Comparison of ENCODE assay signal across 8 mouse cellular contexts in genomic region chr2:84742451-84743283, GRCm38 (mm10). TPM values are rescaled to one million over a fixed set of nuclear protein-coding genes. Genes with fewer than 3 reads are reported as not detected.
DNase-seq lines count a peak whose midpoint lies in the region; ATAC-seq lines count a peak whose summit lies in the region.

No protein-coding gene starts in this region.

- no peaks in the 10 kb centered on the region for H3K27me3 ChIP-seq in kidney, embryonic 14.5 days (ENCODE audit: control insufficient read depth, insufficient read depth, low read length)
- peaks cover 78% of the 10 kb centered on the region for H3K27me3 ChIP-seq in erythroblast, embryonic 14.5 days (ENCODE audit: control insufficient read depth)
- no peaks in the 10 kb centered on the region for H3K27me3 ChIP-seq in lung, embryonic 16.5 days (ENCODE audit: control insufficient read depth, insufficient read depth, low read depth, low read length)

- H3K4me3 ChIP-seq in kidney, embryonic 14.5 days (ENCODE audit: low read length) = peak overlapping the region; percentile 77
- peak overlapping the region; percentile 76 for H3K4me3 ChIP-seq in erythroblast, embryonic 14.5 days (replicated peaks)
- peak overlapping the region; percentile 78 for H3K4me3 ChIP-seq in lung, embryonic 16.5 days (ENCODE audit: low read length)

- H3K27ac ChIP-seq in kidney, embryonic 14.5 days (ENCODE audit: low read depth, low read length) = peak overlapping the region; percentile 99
- peak overlapping the region; percentile 99 for H3K27ac ChIP-seq in lung, embryonic 16.5 days (ENCODE audit: low read length)

- under 1% methylated on average over 25 of the region's 26 CpGs for WGBS in kidney, embryonic 14.5 days
- under 1% methylated on average over 26 of the region's 26 CpGs for WGBS in lung, embryonic 16.5 days

- peak overlapping the region; percentile 97 for H3K4me2 ChIP-seq in kidney, embryonic 14.5 days (replicated peaks; ENCODE audit: low read depth, low read length)
- H3K4me2 ChIP-seq in lung, embryonic 16.5 days (ENCODE audit: low read depth, low read length) = peak overlapping the region; percentile 85

- peak; percentile 82 for ATAC-seq in kidney, embryonic 14.5 days (ENCODE audit: low FRiP score, low TSS enrichment)
- ATAC-seq in lung, embryonic 16.5 days (ENCODE audit: low read depth) = peak; percentile 51
- ATAC-seq in inflammation-experienced regulatory T-cells, adult 6 months = no peak

- DNase-seq in kidney, adult 9 months = no peak
- DNase-seq in ZHBTc4 (ENCODE audit: low read depth, low spot score) = peak; percentile 98
- peak; percentile 89 for DNase-seq in hindlimb bud, embryonic 11.5 days (ENCODE audit: extremely low spot score, low read depth, low spot score)
- peak; percentile 95 for DNase-seq in retina, postnatal 1 day

- H3K9me3 ChIP-seq in kidney, embryonic 14.5 days (ENCODE audit: control insufficient read depth, low read length) = no peaks in the 10 kb centered on the region
- no peaks in the 10 kb centered on the region for H3K9me3 ChIP-seq in erythroblast, embryonic 14.5 days (ENCODE audit: control insufficient read depth, low read length)
- no peaks in the 10 kb centered on the region for H3K9me3 ChIP-seq in lung, embryonic 16.5 days (ENCODE audit: control insufficient read depth, low read length)

- peaks cover 18% of the 10 kb centered on the region for H3K36me3 ChIP-seq in kidney, embryonic 14.5 days (ENCODE audit: control insufficient read depth, insufficient read depth, low read length)
- H3K36me3 ChIP-seq in erythroblast, embryonic 14.5 days (ENCODE audit: control insufficient read depth) = peaks cover 52% of the 10 kb centered on the region
- H3K36me3 ChIP-seq in lung, embryonic 16.5 days (ENCODE audit: control insufficient read depth, insufficient read depth, low read length) = no peaks in the 10 kb centered on the region

- H3K9ac ChIP-seq in kidney, embryonic 14.5 days (ENCODE audit: low read depth, low read length) = peak overlapping the region; percentile 97
- peak overlapping the region; percentile 98 for H3K9ac ChIP-seq in lung, embryonic 16.5 days (ENCODE audit: low read length)

- peaks cover 45% of the 10 kb centered on the region for H3K4me1 ChIP-seq in kidney, embryonic 14.5 days (ENCODE audit: control insufficient read depth, insufficient read depth, low read length)
- H3K4me1 ChIP-seq in erythroblast, embryonic 14.5 days (ENCODE audit: control insufficient read depth) = peaks cover 85% of the 10 kb centered on the region
- H3K4me1 ChIP-seq in lung, embryonic 16.5 days (replicated peaks; ENCODE audit: control insufficient read depth, insufficient read depth, low read length) = peaks cover 44% of the 10 kb centered on the region

RNA-seq across cellular contexts. Expression of gene Gm19426, which starts 0.8 kb away (rescaled TPM):
- polyA plus RNA-seq in kidney, embryonic 14.5 days (2014; fragmentation: Nextera tagmentation; extraction: Ambion mirVana) = 5.6 and 14.9 TPM in 2 replicates
- polyA plus RNA-seq in erythroblast, embryonic 14.5 days (2012) = 0.10 and 0.76 TPM in 2 replicates
- 7.1 and 7.4 TPM in 2 replicates for polyA plus RNA-seq in lung, embryonic 16.5 days (2015; fragmentation: Nextera tagmentation; extraction: Ambion mirVana)
- polyA plus RNA-seq in inflammation-experienced regulatory T-cells, adult 6 months (2017; shearing (Covaris generic)) = not detected

RNA-seq across cellular contexts. Expression of gene Ypel4, which starts 8.8 kb away (rescaled TPM):
- 10.0 and 10.4 TPM in 2 replicates for polyA plus RNA-seq in kidney, embryonic 14.5 days (2014; fragmentation: Nextera tagmentation; extraction: Ambion mirVana)
- polyA plus RNA-seq in erythroblast, embryonic 14.5 days (2012) = 145 and 156 TPM in 2 replicates
- 5.2 and 6.9 TPM in 2 replicates for polyA plus RNA-seq in lung, embryonic 16.5 days (2015; fragmentation: Nextera tagmentation; extraction: Ambion mirVana)
- 1 to 10 TPM; 1.2 to 3.2 (median 2.2) TPM for polyA plus RNA-seq in inflammation-experienced regulatory T-cells, adult 6 months (2017; shearing (Covaris generic))

RNA-seq across cellular contexts. Expression of gene Clp1, which starts 15.5 kb away (rescaled TPM):
- 33.2 and 34.5 TPM in 2 replicates for polyA plus RNA-seq in kidney, embryonic 14.5 days (2014; fragmentation: Nextera tagmentation; extraction: Ambion mirVana)
- 0.18 and 0.22 TPM in 2 replicates for polyA plus RNA-seq in erythroblast, embryonic 14.5 days (2012)
- polyA plus RNA-seq in lung, embryonic 16.5 days (2015; fragmentation: Nextera tagmentation; extraction: Ambion mirVana) = 28.3 and 28.6 TPM in 2 replicates
- polyA plus RNA-seq in inflammation-experienced regulatory T-cells, adult 6 months (2017; shearing (Covaris generic)) = 10 to 100 TPM; 41.2 to 48.0 (median 44.5) TPM

RNA-seq across cellular contexts. Expression of gene Zdhhc5, which starts 27.7 kb away (rescaled TPM):
- 41.0 and 48.8 TPM in 2 replicates for polyA plus RNA-seq in kidney, embryonic 14.5 days (2014; fragmentation: Nextera tagmentation; extraction: Ambion mirVana)
- 5.5 and 5.9 TPM in 2 replicates for polyA plus RNA-seq in erythroblast, embryonic 14.5 days (2012)
- polyA plus RNA-seq in lung, embryonic 16.5 days (2015; fragmentation: Nextera tagmentation; extraction: Ambion mirVana) = 24.2 and 28.2 TPM in 2 replicates
- polyA plus RNA-seq in inflammation-experienced regulatory T-cells, adult 6 months (2017; shearing (Covaris generic)) = 10 to 100 TPM; 12.9 to 14.1 (median 13.3) TPM

RNA-seq across cellular contexts. Expression of gene Serping1, which starts 32.6 kb away (rescaled TPM):
- 81.7 and 85.8 TPM in 2 replicates for polyA plus RNA-seq in kidney, embryonic 14.5 days (2014; fragmentation: Nextera tagmentation; extraction: Ambion mirVana)
- polyA plus RNA-seq in erythroblast, embryonic 14.5 days (2012) = not detected in 2 replicates
- polyA plus RNA-seq in lung, embryonic 16.5 days (2015; fragmentation: Nextera tagmentation; extraction: Ambion mirVana) = 143 and 153 TPM in 2 replicates
- under 1 TPM in 1 of 3 experiments, not detected in 2; 0.20 TPM for polyA plus RNA-seq in inflammation-experienced regulatory T-cells, adult 6 months (2017; shearing (Covaris generic))

Comparison
In these comparisons a context has a peak if more than half of its experiments do, and no peak if none do; other contexts are left out.
1. RNA of gene Ypel4, which starts 8.8 kb away (polyA plus RNA-seq): 145 to 156 TPM in erythroblast, embryonic 14.5 days; 10.0 to 10.4 TPM in kidney, embryonic 14.5 days, 5.2 to 6.9 TPM in lung, embryonic 16.5 days and 1.2 to 3.2 TPM in inflammation-experienced regulatory T-cells, adult 6 months; every median in the first group is over 10 times any median in the second.
2. RNA of gene Clp1, which starts 15.5 kb away (polyA plus RNA-seq): 41.2 to 48.0 TPM in inflammation-experienced regulatory T-cells, adult 6 months, 33.2 to 34.5 TPM in kidney, embryonic 14.5 days and 28.3 to 28.6 TPM in lung, embryonic 16.5 days; 0.18 to 0.22 TPM in erythroblast, embryonic 14.5 days; every median in the first group is over 10 times any median in the second.
3. Peak in every context shown above with its lines, with median percentiles within 50 percentile points of each other: H3K4me3 ChIP-seq.